Mouse (Mus musculus): Measurements from ENCODE around the gene Nob1.

The Nob1 gene

DNA sequence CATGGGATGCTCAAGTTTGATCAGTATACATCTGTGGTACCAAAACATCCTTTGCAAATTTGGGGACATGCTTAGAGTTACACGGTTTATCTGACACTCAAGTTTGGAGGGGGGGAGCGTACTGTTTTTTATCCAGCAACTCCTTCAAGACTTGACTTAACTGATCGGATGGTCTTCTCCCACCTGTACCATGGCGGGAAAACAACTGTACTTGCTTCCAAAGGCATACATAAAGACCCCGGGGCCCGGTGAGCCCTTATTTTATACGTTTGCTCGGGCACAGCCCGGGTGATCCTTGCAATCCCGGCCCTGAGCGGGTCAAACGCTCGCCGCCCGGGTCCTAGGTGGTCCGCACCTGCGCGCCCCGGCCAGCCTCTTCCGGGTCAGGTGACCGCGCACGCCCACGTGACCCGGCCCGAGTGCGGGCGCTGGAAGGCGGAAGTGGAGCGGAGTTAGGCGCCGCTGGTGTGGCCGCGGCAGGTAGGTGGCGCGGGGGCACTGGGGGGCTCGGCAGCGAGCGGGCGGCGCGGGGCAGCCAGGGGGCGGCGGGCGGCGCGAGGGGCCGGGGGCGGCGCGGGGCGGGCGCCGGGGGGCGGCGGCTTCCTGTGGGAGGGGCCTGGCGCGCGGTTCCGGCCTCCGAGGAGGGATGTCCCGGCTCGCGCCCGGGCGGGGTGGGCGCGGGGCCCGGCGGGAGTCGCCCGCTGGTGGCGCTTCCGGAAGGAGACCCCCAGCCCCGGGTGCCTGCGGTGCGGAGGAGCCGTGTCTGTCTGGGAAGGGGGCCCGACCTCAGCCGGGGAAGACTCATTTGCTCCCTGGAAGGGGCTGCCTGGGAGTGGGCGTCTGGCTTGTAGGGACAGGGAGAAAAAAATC lies 11.3 kb upstream of the Nob1 start, which contains the start of gene Wwp2:
Gene Wwp2, plus strand, starts transcription at position 404 of the 870 bp plus-strand sequence.
- DNase-seq (ENCODE audit: low spot score) = peak; percentile 89

DNA sequence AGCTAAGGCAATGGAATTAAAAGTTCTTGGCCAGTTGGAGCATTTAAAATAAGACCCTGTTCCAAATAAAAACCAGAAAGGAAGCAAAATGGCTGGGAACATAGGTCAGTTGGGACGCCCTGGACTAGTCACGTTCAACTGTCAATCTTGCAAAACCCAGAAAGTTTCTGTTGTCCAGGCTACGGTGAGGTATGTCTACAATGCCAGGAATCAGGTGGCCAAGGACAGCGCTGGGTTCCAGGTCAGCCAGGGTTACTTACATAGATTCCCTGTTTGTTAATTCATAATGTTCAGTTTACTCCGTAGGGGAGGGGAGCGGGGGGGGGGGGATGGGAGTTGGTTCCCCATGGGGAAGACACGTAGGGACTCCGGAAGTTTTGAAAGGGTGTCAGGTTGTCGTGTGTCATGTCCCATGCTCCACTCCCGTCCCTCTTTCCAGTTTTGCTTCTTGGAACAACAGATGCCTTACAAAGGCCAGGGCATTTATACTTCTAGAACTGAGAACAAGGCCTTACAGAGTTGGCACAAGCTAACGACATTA lies 10.6 kb upstream of the Nob1 start:
- DNase-seq (ENCODE audit: low spot score) = peak; percentile 37

GRCm38 (mm10) chr8:107430821-107431220 lies 6.0 kb upstream of the Nob1 start:
- DNase-seq (ENCODE audit: low spot score) = no peak

GRCm38 (mm10) chr8:107425230-107425597 lies 363 bp upstream of the Nob1 start:
- DNase-seq (ENCODE audit: low spot score) = no peak

DNA sequence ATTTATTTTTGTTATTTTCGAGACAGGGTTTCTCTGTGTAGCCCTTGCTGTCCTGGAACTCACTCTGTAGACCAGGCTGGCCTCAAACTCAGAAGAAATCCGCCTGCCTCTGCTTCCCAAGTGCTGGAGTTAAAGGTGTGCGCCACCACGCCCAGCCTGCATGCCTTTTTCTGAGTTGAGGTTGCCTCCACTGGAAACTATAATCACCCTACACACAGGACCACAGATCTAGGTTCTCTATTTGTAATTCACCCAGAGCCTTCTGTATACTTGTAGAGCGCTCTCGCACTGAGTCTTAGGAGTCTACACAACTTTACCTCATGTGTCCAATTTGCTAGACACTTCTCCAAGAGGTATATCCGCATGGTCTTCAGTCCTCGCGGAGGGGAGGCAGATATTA lies 675 bp downstream of the Nob1 start:
- DNase-seq (ENCODE audit: low spot score) = no peak

GRCm38 (mm10) chr8:107417001-107417400 lies 7.8 kb downstream of the Nob1 start:
- no peak for DNase-seq (ENCODE audit: low spot score)

GRCm38 (mm10) chr8:107413881-107414280 lies 11.0 kb downstream of the Nob1 start:
- DNase-seq (ENCODE audit: low spot score) = no peak

DNA sequence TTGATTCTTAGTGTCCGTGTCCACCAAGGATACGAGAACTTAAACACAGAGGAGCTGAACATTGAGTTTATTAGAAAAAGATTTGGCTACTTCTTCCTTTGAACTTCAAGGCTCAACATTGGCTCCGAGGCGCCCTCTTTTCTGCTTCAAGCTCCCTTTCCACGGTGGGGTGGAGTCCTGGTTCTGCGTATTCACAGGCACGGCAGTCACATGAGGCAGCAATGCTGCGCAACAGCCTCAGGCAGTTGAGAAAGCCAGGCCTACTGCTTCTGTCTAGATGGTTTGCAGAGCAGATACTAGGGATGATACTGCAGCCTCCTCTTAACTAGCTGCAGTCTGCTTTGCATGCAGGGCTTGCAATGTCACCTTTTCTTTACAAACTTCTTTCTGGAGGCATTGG lies 12.3 kb downstream of the Nob1 start:
- no peak for DNase-seq (ENCODE audit: low spot score)

- DNase-seq (ENCODE audit: low spot score) = no peak
Measured at GRCm38 (mm10) chr8:107411391-107411790, 13.5 kb downstream of the Nob1 start.

DNA sequence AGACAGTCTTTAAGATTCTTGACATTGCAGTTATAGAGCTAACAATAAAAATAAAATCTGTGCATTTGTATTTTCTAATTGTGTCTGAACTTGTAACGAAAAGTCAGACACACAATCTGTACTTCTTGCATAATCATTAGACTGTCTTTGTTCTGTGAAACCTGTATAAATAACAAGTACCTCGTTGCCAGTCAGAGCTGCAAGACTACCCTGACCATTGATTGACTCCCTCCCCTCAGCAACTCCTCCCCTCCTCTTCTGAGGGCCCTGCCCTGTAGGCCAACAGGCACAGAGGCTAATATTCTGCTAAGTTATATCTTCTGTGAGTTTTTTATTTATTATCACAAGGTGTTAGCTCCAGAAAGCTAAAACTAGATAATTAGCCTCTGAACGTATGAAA lies 18.9 kb downstream of the Nob1 start:
- no peak for DNase-seq (ENCODE audit: low spot score)

GRCm38 (mm10) chr8:107404057-107404456 lies 20.8 kb downstream of the Nob1 start:
- DNase-seq (ENCODE audit: low spot score) = no peak

DNA sequence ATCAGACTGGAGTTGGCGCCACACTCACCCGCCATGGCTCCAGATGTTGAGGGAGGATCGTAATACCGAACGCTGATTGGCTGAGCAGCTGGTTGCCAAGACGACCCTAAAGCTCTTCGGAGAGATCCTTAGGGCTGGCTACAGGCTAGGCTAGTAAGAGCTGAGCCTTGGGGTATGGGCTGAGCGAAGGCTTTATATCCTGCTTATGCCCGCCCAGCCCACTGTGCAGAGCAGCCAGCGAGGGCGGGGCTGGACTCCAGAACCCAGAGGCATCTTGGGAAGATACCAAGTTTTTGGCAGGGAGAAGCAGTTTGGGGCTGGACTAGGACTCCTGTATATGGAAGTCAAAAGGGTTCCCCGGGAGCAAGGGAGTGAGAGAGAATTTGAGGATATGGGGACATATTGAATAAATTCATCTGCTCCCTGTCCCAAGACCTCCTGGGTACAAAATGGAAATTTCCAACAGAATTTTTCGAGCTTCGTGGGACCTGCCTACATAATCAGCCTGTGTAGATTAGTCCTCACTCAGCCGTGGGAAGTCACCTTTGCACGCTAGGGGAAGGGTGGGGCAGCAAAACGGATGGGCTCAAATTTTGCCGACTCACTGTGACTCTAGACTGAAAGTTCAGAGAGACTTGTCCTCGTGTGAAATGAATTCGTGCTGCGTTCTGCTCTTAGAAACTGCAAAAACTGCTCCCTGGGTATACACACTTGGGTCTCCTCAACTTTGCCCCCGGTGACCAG lies 21.6 kb downstream of the Nob1 start, which contains the start of gene Nqo1:
Gene Nqo1, minus strand, starts transcription at position 169 of the 744 bp plus-strand sequence.
- peak; percentile 84 for DNase-seq (ENCODE audit: low spot score)

DNA sequence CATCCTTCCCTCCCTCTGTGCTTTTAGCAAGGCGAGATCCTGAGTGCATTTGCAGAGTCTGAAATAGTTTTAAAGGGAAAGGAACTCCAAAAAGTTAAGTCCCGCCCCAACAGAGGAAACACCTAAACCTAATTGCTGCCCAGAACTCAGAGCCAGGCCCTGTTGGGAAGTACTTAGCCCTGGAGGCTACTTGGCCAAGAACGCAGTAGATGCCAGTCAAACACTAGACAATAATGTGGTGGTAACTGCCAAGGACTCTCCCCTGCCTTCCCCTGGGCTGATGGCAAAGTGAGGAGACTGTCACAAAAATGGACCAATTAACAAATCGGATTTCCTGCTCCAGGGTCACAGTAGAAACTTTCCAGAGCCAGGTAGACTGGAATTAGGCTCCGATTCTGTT lies 23.0 kb downstream of the Nob1 start:
- DNase-seq (ENCODE audit: low spot score) = no peak

GRCm38 (mm10) chr8:107399495-107399894 lies 25.4 kb downstream of the Nob1 start:
- peak; percentile 48 for DNase-seq (ENCODE audit: low spot score)

DNA sequence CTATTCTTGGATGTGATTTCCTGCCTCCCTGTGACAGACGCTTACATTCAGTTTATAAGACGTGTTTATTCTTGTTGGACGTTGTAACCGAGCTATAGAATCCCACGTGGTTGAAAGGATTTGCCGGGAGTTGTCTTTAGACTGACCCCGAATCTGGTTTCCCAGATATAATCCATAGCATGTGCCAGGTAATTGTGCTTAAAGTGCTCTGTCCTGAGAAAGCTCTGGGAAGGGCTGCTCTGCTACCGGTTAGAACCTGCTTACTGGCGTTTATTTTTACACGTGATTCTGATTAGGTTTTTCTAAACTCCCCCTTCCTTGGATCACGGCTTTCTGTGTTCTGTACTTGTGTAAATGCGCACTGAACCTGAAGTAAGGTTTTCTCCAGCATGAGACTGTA lies 27.2 kb downstream of the Nob1 start:
- no peak for DNase-seq (ENCODE audit: low spot score)

- DNase-seq (ENCODE audit: low spot score) = no peak
Measured at GRCm38 (mm10) chr8:107396106-107396670, 28.7 kb downstream of the Nob1 start.

GRCm38 (mm10) chr8:107395397-107395796 lies 29.5 kb downstream of the Nob1 start:
- no peak for DNase-seq (ENCODE audit: low spot score)

DNA sequence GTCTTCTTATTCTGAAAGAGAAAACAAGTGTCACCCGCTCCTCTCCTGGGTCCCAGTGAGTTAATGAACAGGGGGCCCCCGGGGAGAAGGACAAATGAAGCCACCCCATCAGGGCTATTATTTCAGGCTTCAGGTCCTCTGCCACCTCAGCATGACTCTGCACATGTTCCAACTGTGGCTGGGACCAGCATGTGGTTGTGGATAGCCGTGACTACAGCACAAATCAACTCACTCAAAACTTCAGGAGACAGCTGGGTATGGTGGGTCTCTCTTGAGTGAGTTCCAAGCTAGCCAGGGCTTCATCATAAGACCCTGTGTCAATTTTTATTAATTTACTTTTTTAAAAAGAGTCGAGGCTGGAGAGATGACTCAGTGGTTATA lies 33.7 kb downstream of the Nob1 start:
- no peak for DNase-seq (ENCODE audit: low spot score)

DNA sequence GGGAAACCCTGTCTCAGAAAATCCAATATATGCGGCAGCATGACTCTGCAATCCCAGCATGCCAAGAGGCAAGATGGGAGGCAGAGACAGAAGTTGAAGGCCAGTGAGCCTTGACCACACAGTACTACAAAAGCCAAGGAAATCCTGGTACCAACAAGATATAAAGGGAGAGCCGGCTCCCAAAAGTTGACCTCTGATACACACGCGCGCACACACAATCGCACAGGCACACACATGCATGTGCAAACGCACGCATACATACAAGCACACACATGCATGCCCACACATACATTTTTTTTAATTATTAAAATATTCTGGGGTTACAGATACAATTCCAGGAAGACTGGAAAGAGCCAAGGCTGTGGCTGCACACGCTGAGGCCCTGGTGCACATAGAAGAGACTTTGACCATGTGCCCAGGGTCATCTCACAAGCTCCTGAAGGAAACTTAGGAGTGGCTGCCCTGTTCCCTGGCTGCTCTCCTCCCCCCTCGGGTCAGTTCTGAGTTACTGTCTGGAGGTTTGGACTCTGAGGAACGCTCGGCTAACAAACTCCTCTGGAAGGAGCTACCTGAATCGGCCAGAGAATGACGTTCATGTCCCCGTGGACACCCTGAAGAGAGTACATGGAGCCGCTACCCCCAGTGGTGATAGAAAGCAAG lies 34.2 kb downstream of the Nob1 start:
- DNase-seq (ENCODE audit: low spot score) = no peak

GRCm38 (mm10) chr8:107389557-107389956 lies 35.3 kb downstream of the Nob1 start:
- DNase-seq (ENCODE audit: low spot score) = peak; percentile 88

- DNase-seq (ENCODE audit: low spot score) = peak; percentile 70
Measured at GRCm38 (mm10) chr8:107387861-107388260, 37.0 kb downstream of the Nob1 start.

DNA sequence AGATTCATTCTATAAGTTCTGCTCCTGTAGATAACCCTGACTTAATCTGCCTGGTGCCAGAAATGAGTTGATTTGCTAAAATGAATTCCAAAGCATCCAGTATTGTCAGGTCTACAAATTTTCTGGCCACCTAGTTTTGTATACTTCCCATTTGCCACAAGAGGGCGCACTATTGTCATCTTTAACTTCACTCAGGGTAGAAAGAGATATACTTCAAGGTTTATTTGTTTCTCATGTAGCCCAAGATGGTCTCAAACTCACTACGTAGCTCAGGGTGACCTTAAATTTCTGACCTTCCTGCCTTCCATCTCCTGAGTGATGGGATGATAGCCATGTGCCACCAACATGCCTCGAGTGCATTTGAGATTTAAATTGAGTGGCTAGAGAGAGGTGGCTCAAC lies 38.2 kb downstream of the Nob1 start:
- no peak for DNase-seq (ENCODE audit: low spot score)

All from testis, postnatal 10 days (tissue).